Mouse (Mus musculus) cerebellum, postnatal 10 days (tissue): ENCODE measurements at regions not wholly inside any gene's neighbourhood (a gene's known extent, or its start where the extent isn't known, plus 50 kb on each side); places are given as distances from the start of the nearest gene placed in this dataset.
A peak's percentile ranks its signal among the peaks of the same experiment; 100 is the strongest.

Experiments used
- DNase-seq, 2 experiments: peaks; one replicate each; pipeline ENCODE4 v3.0.0; 2021; ENCODE audit warnings: mixed read lengths in 2 of 2

GRCm38 (mm10) chr12:54448221-54448620, 208.2 kb downstream of the Sptssa start:
- no peak for DNase-seq

- no peak for DNase-seq
Observed at GRCm38 (mm10) chr12:54447354-54447753, 209.0 kb downstream of the Sptssa start.

- no peak for DNase-seq
Observed at GRCm38 (mm10) chr12:54446356-54446755, 210.0 kb downstream of the Sptssa start.

- peak in 1 of 2 experiments; percentile 35 for DNase-seq
Observed at GRCm38 (mm10) chr12:54444416-54444815, 212.0 kb downstream of the Sptssa start.

- no peak for DNase-seq
Observed at GRCm38 (mm10) chr12:54443285-54443684, 213.1 kb downstream of the Sptssa start.

GRCm38 (mm10) chr12:54442408-54442807, 214.0 kb downstream of the Sptssa start:
- DNase-seq, result no peak

- no peak for DNase-seq
Observed at GRCm38 (mm10) chr12:54440851-54441593, 215.4 kb downstream of the Sptssa start.

GRCm38 (mm10) chr12:54438793-54439192, 217.6 kb downstream of the Sptssa start:
- DNase-seq, result no peak

GRCm38 (mm10) chr12:54425236-54425635, 221.6 kb upstream of the Egln3 start:
- DNase-seq, result no peak

GRCm38 (mm10) chr12:54414829-54415228, 211.2 kb upstream of the Egln3 start:
- no peak for DNase-seq

GRCm38 (mm10) chr12:54414201-54414600, 210.5 kb upstream of the Egln3 start:
- no peak for DNase-seq

GRCm38 (mm10) chr12:54410038-54410605, 206.5 kb upstream of the Egln3 start:
- DNase-seq, result no peak

GRCm38 (mm10) chr12:54408906-54409305, 205.2 kb upstream of the Egln3 start:
- no peak for DNase-seq

- no peak for DNase-seq
Observed at GRCm38 (mm10) chr12:54407301-54407896, 203.7 kb upstream of the Egln3 start.

GRCm38 (mm10) chr12:54405066-54405465, 201.4 kb upstream of the Egln3 start:
- peak; percentile 23 to 25 for DNase-seq

GRCm38 (mm10) chr12:54402591-54402990, 198.9 kb upstream of the Egln3 start:
- peak; percentile 63 to 70 for DNase-seq

GRCm38 (mm10) chr12:54401665-54402064, 198.0 kb upstream of the Egln3 start:
- peak in 1 of 2 experiments; percentile 27 for DNase-seq

- DNase-seq, result no peak
Observed at GRCm38 (mm10) chr12:54400084-54400483, 196.4 kb upstream of the Egln3 start.

GRCm38 (mm10) chr12:54398080-54398479, 194.4 kb upstream of the Egln3 start:
- DNase-seq, result no peak

GRCm38 (mm10) chr12:54396952-54397351, 193.3 kb upstream of the Egln3 start:
- DNase-seq, result no peak

- no peak for DNase-seq
Observed at GRCm38 (mm10) chr12:54396341-54396740, 192.7 kb upstream of the Egln3 start.

- DNase-seq, result peak in 1 of 2 experiments; percentile 30
Observed at GRCm38 (mm10) chr12:54385401-54385800, 181.7 kb upstream of the Egln3 start.

- DNase-seq, result no peak
Observed at GRCm38 (mm10) chr12:54384116-54384515, 180.5 kb upstream of the Egln3 start.

GRCm38 (mm10) chr12:54382965-54383364, 179.3 kb upstream of the Egln3 start:
- no peak for DNase-seq
